Mouse (Mus musculus): ENCODE measurements at regions not wholly inside any gene's neighbourhood (a gene's known extent, or its start where the extent isn't known, plus 50 kb on each side); places are given as distances from the start of the nearest gene placed in this dataset.
A peak's percentile ranks its signal among the peaks of the same experiment; 100 is the strongest.

DNA sequence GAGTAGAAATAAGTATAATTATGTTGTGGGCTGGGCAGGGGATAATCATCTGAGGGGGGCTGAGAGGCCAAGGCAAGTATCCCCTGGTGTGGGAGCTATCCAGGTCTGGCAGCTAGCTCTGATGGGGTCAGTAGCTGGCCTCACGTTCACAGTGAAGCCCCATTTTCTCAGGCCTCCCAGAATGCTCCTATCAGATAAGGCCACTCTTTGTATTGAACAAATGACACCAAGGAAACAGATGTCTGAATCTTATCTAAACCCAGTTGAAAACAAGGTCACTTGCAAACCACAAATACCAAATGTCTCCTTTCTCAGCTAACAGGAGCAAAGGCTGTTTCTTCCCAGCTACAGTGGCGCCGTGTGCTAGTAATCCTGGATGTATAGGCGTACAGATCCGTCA, 137.6 kb upstream of the Sp4 start:
- DNase-seq (ENCODE audit: low read depth, low spot score) = no peak
- Histone ChIP-seq H3K36me3 (ENCODE audit: control insufficient read depth in 1 of 2, insufficient read depth in 2 of 2, low read length in 2 of 2) (no peaks in the 10 kb centered on the region), H3K4me1 (ENCODE audit: control insufficient read depth in 1 of 2, insufficient read depth in 2 of 2, low read length in 2 of 2) (no peaks in the 10 kb centered on the region), H3K9ac (ENCODE audit: control insufficient read depth, low read depth, low read length, poor library complexity, severe bottlenecking) (no peak overlapping the region), H3K9me3 (replicated peaks; ENCODE audit: insufficient read depth, low read length) (no peaks in the 10 kb centered on the region), H3K79me2 (ENCODE audit: control insufficient read depth, insufficient read depth, low read length, poor library complexity) (no peaks in the 10 kb centered on the region), H3K4me3 (ENCODE audit: control insufficient read depth in 1 of 2, insufficient read depth in 1 of 2, low read depth in 2 of 2, low read length in 2 of 2) (no peak overlapping the region), H3K27me3 (ENCODE audit: control insufficient read depth in 1 of 2, insufficient read depth in 2 of 2, low read length in 2 of 2) (no peaks in the 10 kb centered on the region), H3K27ac (ENCODE audit: control insufficient read depth, low read depth, low read length) (no peak overlapping the region)
- TF ChIP-seq ETS1 (IDR thresholded peaks at IDR 0.05; ENCODE audit: low read depth, low read length) (0 out of 2 replicates have a peak, but pooled peaks have one; percentile 24), USF2 (IDR thresholded peaks at IDR 0.05; ENCODE audit: borderline replicate concordance in 1 of 2, insufficient read depth in 1 of 2, low read depth in 1 of 2, low read length in 2 of 2) (no peak), NRF1 (IDR thresholded peaks at IDR 0.05; ENCODE audit: insufficient read depth, low read depth, low read length, poor library complexity, severe bottlenecking) (no peak), ZMIZ1 (IDR thresholded peaks at IDR 0.05; ENCODE audit: low read depth, low read length) (no peak)

DNA sequence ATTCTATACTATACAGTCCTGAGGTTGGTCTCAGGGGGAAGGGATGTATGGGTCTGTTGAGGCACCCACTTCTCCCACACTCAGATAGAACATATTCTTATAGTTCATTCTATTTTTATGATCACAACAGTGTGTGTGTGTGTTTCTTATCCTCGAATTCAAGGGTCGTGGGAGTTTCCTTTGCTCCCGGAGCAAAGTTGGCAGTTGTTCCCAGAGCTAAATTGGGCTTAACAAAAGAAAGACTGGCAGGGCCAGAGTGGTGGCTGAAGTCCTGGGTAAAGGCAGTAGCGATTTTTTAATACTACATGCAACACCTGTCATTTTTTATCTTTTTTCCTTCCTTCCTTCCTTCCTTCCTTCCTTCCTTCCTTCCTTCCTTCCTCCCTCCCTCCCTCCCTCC, 131.5 kb upstream of the Sp4 start:
- no peak for DNase-seq (ENCODE audit: low read depth, low spot score)
- H3K4me3 ChIP-seq (ENCODE audit: control insufficient read depth in 1 of 2, insufficient read depth in 1 of 2, low read depth in 2 of 2, low read length in 2 of 2) = no peak overlapping the region
- H3K79me2 ChIP-seq (ENCODE audit: control insufficient read depth, insufficient read depth, low read length, poor library complexity) = no peaks in the 10 kb centered on the region
- no peak overlapping the region for H3K9ac ChIP-seq (ENCODE audit: control insufficient read depth, low read depth, low read length, poor library complexity, severe bottlenecking)
- no peaks in the 10 kb centered on the region for H3K36me3 ChIP-seq (ENCODE audit: control insufficient read depth in 1 of 2, insufficient read depth in 2 of 2, low read length in 2 of 2)
- no peak overlapping the region for H3K27ac ChIP-seq (ENCODE audit: control insufficient read depth, low read depth, low read length)
- no peaks in the 10 kb centered on the region for H3K27me3 ChIP-seq (ENCODE audit: control insufficient read depth in 1 of 2, insufficient read depth in 2 of 2, low read length in 2 of 2)
- no peaks in the 10 kb centered on the region for H3K9me3 ChIP-seq (replicated peaks; ENCODE audit: insufficient read depth, low read length)
- no peak for TF ChIP-seq MXI1 (IDR thresholded peaks at IDR 0.05; ENCODE audit: low read depth, low read length)
- H3K4me1 ChIP-seq (ENCODE audit: control insufficient read depth in 1 of 2, insufficient read depth in 2 of 2, low read length in 2 of 2) = no peaks in the 10 kb centered on the region

GRCm38 (mm10) chr12:118428384-118428783, 127.1 kb upstream of the Sp4 start:
- Histone ChIP-seq H3K27ac (ENCODE audit: control insufficient read depth, low read depth, low read length) (no peak overlapping the region), H3K79me2 (ENCODE audit: control insufficient read depth, insufficient read depth, low read length, poor library complexity) (no peaks in the 10 kb centered on the region), H3K27me3 (ENCODE audit: control insufficient read depth in 1 of 2, insufficient read depth in 2 of 2, low read length in 2 of 2) (no peaks in the 10 kb centered on the region), H3K9ac (ENCODE audit: control insufficient read depth, low read depth, low read length, poor library complexity, severe bottlenecking) (no peak overlapping the region), H3K4me1 (ENCODE audit: control insufficient read depth in 1 of 2, insufficient read depth in 2 of 2, low read length in 2 of 2) (no peaks in the 10 kb centered on the region), H3K4me3 (ENCODE audit: control insufficient read depth in 1 of 2, insufficient read depth in 1 of 2, low read depth in 2 of 2, low read length in 2 of 2) (no peak overlapping the region), H3K9me3 (replicated peaks; ENCODE audit: insufficient read depth, low read length) (no peaks in the 10 kb centered on the region), H3K36me3 (ENCODE audit: control insufficient read depth in 1 of 2, insufficient read depth in 2 of 2, low read length in 2 of 2) (no peaks in the 10 kb centered on the region)
- TF ChIP-seq MAZ (IDR thresholded peaks at IDR 0.05; ENCODE audit: low read depth, low read length) (no peak), MEF2A (IDR thresholded peaks at IDR 0.05; ENCODE audit: extremely low read depth, insufficient replicate concordance, low read depth, low read length, poor library complexity, severe bottlenecking) (no peak), RAD21 (IDR thresholded peaks at IDR 0.05; ENCODE audit: low read depth, low read length) (no peak), ZKSCAN1 (IDR thresholded peaks at IDR 0.05; ENCODE audit: low read depth, low read length) (no peak), SIN3A (IDR thresholded peaks at IDR 0.05; ENCODE audit: low read length) (no peak), ZMIZ1 (IDR thresholded peaks at IDR 0.05; ENCODE audit: low read depth, low read length) (no peak), GABPA (IDR thresholded peaks at IDR 0.05; ENCODE audit: low read depth, low read length) (no peak), MAX (IDR thresholded peaks at IDR 0.05; ENCODE audit: low read length) (no peak), CHD2 (IDR thresholded peaks at IDR 0.05; ENCODE audit: low read length) (no peak), BHLHE40 (IDR thresholded peaks at IDR 0.05; ENCODE audit: borderline replicate concordance, low read depth, low read length) (no peak), CHD1 (IDR thresholded peaks at IDR 0.05; ENCODE audit: low read depth, low read length) (no peak), CTCF (IDR thresholded peaks at IDR 0.05 in 2 of 3, conservative IDR thresholded peaks at IDR 0.05 in 1 of 3; ENCODE audit: control insufficient read depth in 1 of 3, insufficient read depth in 1 of 3, low read depth in 2 of 3, low read length in 3 of 3, poor library complexity in 1 of 3, severe bottlenecking in 1 of 3) (no peak), TAL1 (IDR thresholded peaks at IDR 0.05; ENCODE audit: low read length) (no peak), ZC3H11A (IDR thresholded peaks at IDR 0.05; ENCODE audit: low read depth, low read length) (no peak), ELF1 (IDR thresholded peaks at IDR 0.05; ENCODE audit: low read depth, low read length) (no peak), HCFC1 (IDR thresholded peaks at IDR 0.05; ENCODE audit: low read depth, low read length) (no peak), MYB (IDR thresholded peaks at IDR 0.05; ENCODE audit: low read depth, low read length) (no peak)
- DNase-seq (ENCODE audit: low read depth, low spot score) = no peak
